Comparison of ENCODE assay signal across 12 mouse cellular contexts in the genomic region with DNA sequence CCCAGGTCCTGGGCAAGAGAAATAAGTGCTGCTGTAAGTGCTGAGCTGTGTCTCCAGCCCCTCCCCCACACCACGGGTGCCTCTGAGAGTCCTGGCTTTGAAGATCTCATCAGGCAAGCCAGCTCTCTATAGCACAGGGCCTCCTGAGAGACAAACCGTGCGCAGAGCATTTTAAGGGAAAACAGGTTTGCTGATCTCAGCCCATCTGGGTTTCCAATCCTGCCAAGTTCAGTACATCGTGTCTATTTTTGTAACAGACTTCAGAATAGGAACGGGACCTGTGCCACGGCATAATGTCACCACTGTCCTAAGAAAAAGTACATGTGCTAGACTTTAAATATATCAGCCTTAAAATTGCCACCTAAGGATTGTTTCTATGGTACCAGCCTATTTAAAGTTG. TPM values are rescaled to one million over a fixed set of nuclear protein-coding genes. Genes with fewer than 3 reads are reported as not detected.
DNase-seq lines count a peak whose midpoint lies in the region; ATAC-seq lines count a peak whose summit lies in the region.
"Had no signal": no experiment of that assay in that cellular context is flagged by ENCODE, and none has a peak within 500 bp of the region (broad histone marks: within the 10 kb centered on the region; RNA-seq: fewer than 3 reads in every experiment).

No protein-coding gene starts in this region.

- peak; percentile 84 for DNase-seq in left cerebral cortex, adult 11 months (ENCODE audit: low spot score)
- no peak for DNase-seq in left cerebral cortex, postnatal 4 days
- DNase-seq in frontal cortex, adult 2 months (ENCODE audit: extremely low spot score in 1 of 2, low spot score in 1 of 2) = peak; percentile 87 to 93
- peak; percentile 37 to 94 for DNase-seq in left cerebral cortex, adult 8-10 months (ENCODE audit: low spot score in 2 of 2)
- DNase-seq in lung, adult 18-20 months = no peak
- no peak for DNase-seq in neural tube, embryonic 10.5 days (ENCODE audit: extremely low spot score, low spot score)
- DNase-seq: kidney, adult 8-10 months; liver, embryonic 13.5 days; retina, postnatal 1 day; thymus, postnatal 25 days had no signal

- intact Hi-C loops in left cerebral cortex, postnatal 4 days (cut with DNase I) = loop anchor here (10.0 kb wide), 1 partner anchor 96 kb away; no protein-coding TSS in a partner anchor

- ATAC-seq in megakaryocyte-erythroid progenitor cell, adult 5-6 weeks (replicated peaks; ENCODE audit: low FRiP score, low TSS enrichment, poor library complexity, severe bottlenecking) = no peak

RNA-seq across cellular contexts. Expression of gene Tfip11, which starts 5.2 kb away (rescaled TPM):
- total RNA-seq in left cerebral cortex, postnatal 4 days (2021) = 10 to 100 TPM; 33.2 to 34.9 TPM
- polyA plus RNA-seq in frontal cortex, adult 2 months (2012; rRNA removed) = 36.6 and 40.0 TPM in 2 replicates
- 10 to 100 TPM; 43.8 to 51.8 (median 47.0) TPM for total RNA-seq in left cerebral cortex, adult 8-10 months (2022)
- total RNA-seq in megakaryocyte-erythroid progenitor cell, adult 5-6 weeks (2014; fragmentation: Nextera tagmentation) = 32.1 and 33.3 TPM in 2 replicates
- total RNA-seq in megakaryocyte-erythroid progenitor cell, adult 5-6 weeks (2017) = 14.7 and 22.6 TPM in 2 replicates

RNA-seq across cellular contexts. Expression of gene Srrd, which starts 21.9 kb away (rescaled TPM):
- total RNA-seq in left cerebral cortex, postnatal 4 days (2021) = 10 to 100 TPM; 30.7 to 34.4 TPM
- polyA plus RNA-seq in frontal cortex, adult 2 months (2012; rRNA removed) = 55.5 and 58.8 TPM in 2 replicates
- 10 to 100 TPM; 25.8 to 27.9 (median 26.8) TPM for total RNA-seq in left cerebral cortex, adult 8-10 months (2022)
- total RNA-seq in megakaryocyte-erythroid progenitor cell, adult 5-6 weeks (2014; fragmentation: Nextera tagmentation) = 17.6 and 30.6 TPM in 2 replicates
- total RNA-seq in megakaryocyte-erythroid progenitor cell, adult 5-6 weeks (2017) = 16.2 and 18.7 TPM in 2 replicates

RNA-seq across cellular contexts. Expression of gene Hps4, which starts 21.9 kb away (rescaled TPM):
- total RNA-seq in left cerebral cortex, postnatal 4 days (2021) = 10 to 100 TPM; 32.6 to 32.8 TPM
- polyA plus RNA-seq in frontal cortex, adult 2 months (2012; rRNA removed) = 41.4 and 42.5 TPM in 2 replicates
- 10 to 100 TPM; 23.0 to 32.2 (median 27.6) TPM for total RNA-seq in left cerebral cortex, adult 8-10 months (2022)
- 18.6 and 41.1 TPM in 2 replicates for total RNA-seq in megakaryocyte-erythroid progenitor cell, adult 5-6 weeks (2014; fragmentation: Nextera tagmentation)
- 5.9 and 9.6 TPM in 2 replicates for total RNA-seq in megakaryocyte-erythroid progenitor cell, adult 5-6 weeks (2017)

RNA-seq across cellular contexts. Expression of gene Gm6583, which starts 34.9 kb away (rescaled TPM):
- not detected for total RNA-seq in left cerebral cortex, postnatal 4 days (2021)
- 0.04 TPM in 1 of 2 replicates, not detected in the other for polyA plus RNA-seq in frontal cortex, adult 2 months (2012; rRNA removed)
- under 1 TPM in 1 of 4 experiments, not detected in 3; 0.14 TPM for total RNA-seq in left cerebral cortex, adult 8-10 months (2022)
- total RNA-seq in megakaryocyte-erythroid progenitor cell, adult 5-6 weeks (2014; fragmentation: Nextera tagmentation) = not detected in 2 replicates
- total RNA-seq in megakaryocyte-erythroid progenitor cell, adult 5-6 weeks (2017) = not detected in 2 replicates
- polyA plus RNA-seq: midbrain, embryonic 11.5 days had no signal

RNA-seq across cellular contexts. Expression of gene Tpst2, which starts 44.4 kb away (rescaled TPM):
- total RNA-seq in left cerebral cortex, postnatal 4 days (2021) = 10 to 100 TPM; 25.5 to 28.8 TPM
- polyA plus RNA-seq in frontal cortex, adult 2 months (2012; rRNA removed) = 36.6 and 40.7 TPM in 2 replicates
- total RNA-seq in left cerebral cortex, adult 8-10 months (2022) = 10 to 100 TPM; 33.8 to 43.3 (median 38.6) TPM
- 37.4 and 43.4 TPM in 2 replicates for total RNA-seq in megakaryocyte-erythroid progenitor cell, adult 5-6 weeks (2014; fragmentation: Nextera tagmentation)
- total RNA-seq in megakaryocyte-erythroid progenitor cell, adult 5-6 weeks (2017) = 17.6 and 27.3 TPM in 2 replicates

Comparison
In these comparisons a context has a peak if more than half of its experiments do, and no peak if none do; other contexts are left out.
1. DNase-seq: peak in left cerebral cortex, adult 11 months (single experiment), frontal cortex, adult 2 months (2 of 2) and left cerebral cortex, adult 8-10 months (2 of 2); none in left cerebral cortex, postnatal 4 days (single experiment), lung, adult 18-20 months (0 of 2) and neural tube, embryonic 10.5 days (single experiment).